Mouse (Mus musculus): Measurements from ENCODE around the gene Dtd2. TPM values are rescaled to one million over a fixed set of nuclear protein-coding genes. Genes with fewer than 3 reads are reported as not detected.

Dtd2 gene
- polyA plus RNA-seq, 1 experiment from 2014 or later = 24.4 TPM

DNA sequence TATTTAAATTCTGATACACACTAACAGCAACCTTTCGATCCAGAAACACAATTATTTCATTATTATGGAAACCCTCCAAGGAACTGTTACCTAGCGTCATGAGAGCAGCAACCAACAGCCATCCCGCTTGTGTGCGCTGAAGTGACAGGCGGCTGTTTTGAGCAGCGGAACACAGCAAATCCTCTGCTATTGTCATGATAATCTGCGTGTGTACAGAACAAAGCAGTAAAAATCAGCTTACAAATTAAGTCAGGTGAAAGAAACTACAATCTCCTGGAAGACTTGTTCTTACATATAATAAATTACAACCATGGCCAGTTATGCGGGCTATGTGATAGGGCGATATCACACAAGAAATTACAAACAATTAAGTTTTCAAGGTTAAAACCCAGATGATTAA is 61.0 kb downstream of the Dtd2 start:
- H3K9me3 ChIP-seq = no peaks in the 10 kb centered on the region
- peaks cover 34% of the 10 kb centered on the region for H3K36me3 ChIP-seq
- 91% methylated on average over 9 of the region's 9 CpGs for WGBS

DNA sequence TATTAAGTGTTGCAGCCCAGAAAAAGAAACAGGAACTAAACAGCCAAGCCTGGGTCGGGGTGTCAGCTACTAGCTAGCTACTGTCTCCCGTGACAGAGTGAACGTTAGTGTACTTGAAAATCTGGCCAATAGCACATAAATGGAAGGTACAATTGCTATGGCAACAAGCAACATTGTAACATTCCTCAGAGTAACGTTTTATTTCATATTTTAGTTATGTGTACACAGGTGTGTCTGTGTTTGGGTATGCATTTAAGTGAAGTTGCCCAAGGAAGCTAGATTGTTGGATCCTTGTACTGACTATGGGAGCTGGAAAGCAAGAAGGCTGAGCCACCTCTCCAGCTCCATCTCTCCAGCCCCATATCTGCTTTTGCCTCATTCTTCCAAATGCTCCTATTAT is 66.5 kb downstream of the Dtd2 start:
- Histone ChIP-seq H3K27me3 (replicated peaks) (no peaks in the 10 kb centered on the region), H3K9ac (no peak overlapping the region), H3K27ac (no peak overlapping the region), H3K9me3 (no peaks in the 10 kb centered on the region), H3K4me2 (no peak overlapping the region), H3K36me3 (peaks cover 6% of the 10 kb centered on the region; the same call in 1 of the 2 replicates), H3K4me1 (no peaks in the 10 kb centered on the region), H3K4me3 (replicated peaks) (no peak overlapping the region)
- no peak for ATAC-seq (ENCODE audit: insufficient read depth, low FRiP score, low read depth)
- WGBS = 73% methylated on average over 4 of the region's 4 CpGs

More for the DNA sequence above, 61.0 kb downstream of the Dtd2 start:
- Histone ChIP-seq H3K4me3 (replicated peaks) (no peak overlapping the region), H3K4me2 (no peak overlapping the region), H3K9ac (no peak overlapping the region), H3K27me3 (replicated peaks) (no peaks in the 10 kb centered on the region), H3K27ac (no peak overlapping the region), H3K4me1 (no peaks in the 10 kb centered on the region)
- no peak for ATAC-seq (ENCODE audit: insufficient read depth, low FRiP score, low read depth)

Other genes starting within 250 kb of the Dtd2 start
- gene Hectd1, start 177.0 kb downstream of the Dtd2 start, polyA plus RNA-seq (2015; fragmentation: Nextera tagmentation; extraction: Ambion mirVana) = 38.3 and 40.7 TPM in 2 replicates
- gene Heatr5a, start 35.2 kb downstream of the Dtd2 start, polyA plus RNA-seq (2015; fragmentation: Nextera tagmentation; extraction: Ambion mirVana) = 10.0 and 10.6 TPM in 2 replicates
- not detected in 2 replicates for gene Gpr33, start 21.6 kb upstream of the Dtd2 start, polyA plus RNA-seq (2015; fragmentation: Nextera tagmentation; extraction: Ambion mirVana)
- 10.7 and 12.4 TPM in 2 replicates for gene Nubpl, start 91.2 kb upstream of the Dtd2 start, polyA plus RNA-seq (2015; fragmentation: Nextera tagmentation; extraction: Ambion mirVana)